Mouse (Mus musculus) liver, adult (tissue): ENCODE measurements around the gene Lrrc73.

Experiments
- GATA4 ChIP-seq: IDR thresholded peaks from 2 replicates; pipeline ENCODE4 v1.6.1; 2014; ENCODE audit warnings: mild to moderate bottlenecking, low read length; ENCODE audit not compliant: insufficient replicate concordance

Gene Lrrc73

GRCm38 (mm10) chr17:46251174-46251573 is 2.2 kb upstream of the Lrrc73 start:
- no peak for TF ChIP-seq GATA4

GRCm38 (mm10) chr17:46252571-46253451 is 520 bp upstream of the Lrrc73 start:
- no peak for TF ChIP-seq GATA4

GRCm38 (mm10) chr17:46254106-46254505 is 775 bp downstream of the Lrrc73 start:
- TF ChIP-seq GATA4 = no peak

- TF ChIP-seq GATA4 = no peak
These were observed 1.8 kb downstream of the Lrrc73 start for GRCm38 (mm10) chr17:46255147-46255546.

- no peak for TF ChIP-seq GATA4
These were observed 5.1 kb downstream of the Lrrc73 start for GRCm38 (mm10) chr17:46258279-46259053.

GRCm38 (mm10) chr17:46259675-46260074 is 6.3 kb downstream of the Lrrc73 start:
- TF ChIP-seq GATA4 = no peak

GRCm38 (mm10) chr17:46262201-46262694 is 8.9 kb downstream of the Lrrc73 start:
- no peak for TF ChIP-seq GATA4

GRCm38 (mm10) chr17:46265502-46265901 is 12.2 kb downstream of the Lrrc73 start:
- TF ChIP-seq GATA4 = no peak

GRCm38 (mm10) chr17:46265918-46266618 is 12.7 kb downstream of the Lrrc73 start:
- TF ChIP-seq GATA4 = no peak

- no peak for TF ChIP-seq GATA4
These were observed 13.7 kb downstream of the Lrrc73 start for GRCm38 (mm10) chr17:46266986-46267385.

- no peak for TF ChIP-seq GATA4
These were observed 14.2 kb downstream of the Lrrc73 start for GRCm38 (mm10) chr17:46267511-46267910.

- TF ChIP-seq GATA4 = no peak
These were observed 14.8 kb downstream of the Lrrc73 start for GRCm38 (mm10) chr17:46268026-46268720.

- no peak for TF ChIP-seq GATA4
These were observed 16.6 kb downstream of the Lrrc73 start for GRCm38 (mm10) chr17:46269771-46270534.

- no peak for TF ChIP-seq GATA4
These were observed 18.7 kb downstream of the Lrrc73 start for GRCm38 (mm10) chr17:46272058-46272457.
